Mouse (Mus musculus) liver, embryonic 14.5 days (tissue): ENCODE measurements around the gene Iqsec1. TPM values are rescaled to one million over a fixed set of nuclear protein-coding genes. Genes with fewer than 3 reads are reported as not detected.

Source experiments
- ATAC-seq: fragments of 200-750 bp; cut with Nextera tagmentation; 2 replicates; pipeline ENCODE4 v1.8.0; 2017; ENCODE audit warnings: moderate number of reproducible peaks, mild to moderate bottlenecking, moderate library complexity; ENCODE audit not compliant: insufficient read depth
- DNase-seq, 3 experiments: peaks; one replicate each; pipeline ENCODE4 v3.0.0-alpha.2; 2012 to 2013; ENCODE audit warnings: low read depth in 3 of 3, low spot score in 3 of 3
- H3K27ac ChIP-seq: fragments of 300-500 bp; sonication (generic); 2 replicates; pipeline ENCODE4 v1.5.1; 2014; ENCODE audit warnings: moderate library complexity, mild to moderate bottlenecking, control low read depth, inconsistent platforms
- H3K27me3 ChIP-seq: fragments of 300-500 bp; sonication (generic); 2 replicates; pipeline ENCODE4 v1.6.1; 2014; ENCODE audit warnings: mild to moderate bottlenecking, low read length, moderate library complexity; ENCODE audit not compliant: control insufficient read depth, insufficient read depth
- H3K36me3 ChIP-seq: fragments of 300-500 bp; sonication (generic); replicated peaks from 2 replicates; pipeline ENCODE4 v1.6.1; 2014; ENCODE audit warnings: low read depth; ENCODE audit not compliant: control insufficient read depth, insufficient read depth
- H3K4me1 ChIP-seq, 2 experiments: fragments of 200-500 bp in 1 of 2; fragments of 300-500 bp in 1 of 2; sonication (generic) in 1 of 2; replicated peaks; 2 replicates each; pipeline ENCODE4 v1.6.1; 2012 to 2014; ENCODE audit warnings: antibody characterized with exemption in 1 of 2, inconsistent platforms in 1 of 2, low read length in 1 of 2; ENCODE audit not compliant: control insufficient read depth in 2 of 2, insufficient read depth in 2 of 2
- H3K4me2 ChIP-seq: fragments of 300-500 bp; sonication (generic); 2 replicates; pipeline ENCODE4 v1.6.1; 2014; ENCODE audit warnings: low read depth, mild to moderate bottlenecking, control low read depth, moderate library complexity
- H3K4me3 ChIP-seq, 2 experiments: fragments of 200-500 bp in 1 of 2; fragments of 300-500 bp in 1 of 2; sonication (generic) in 1 of 2; 2 replicates each; pipeline ENCODE4 v1.5.1; 2012 to 2014; ENCODE audit warnings: low read depth in 2 of 2, low read length in 2 of 2, mild to moderate bottlenecking in 2 of 2, control low read depth in 1 of 2, inconsistent platforms in 1 of 2, moderate library complexity in 1 of 2; ENCODE audit not compliant: insufficient read depth in 1 of 2
- H3K9ac ChIP-seq: fragments of 300-500 bp; sonication (generic); replicated peaks from 2 replicates; pipeline ENCODE4 v1.6.1; 2014; ENCODE audit warnings: mild to moderate bottlenecking, control low read depth, moderate library complexity
- H3K9me3 ChIP-seq: fragments of 300-500 bp; sonication (generic); 2 replicates; pipeline ENCODE4 v1.6.1; 2016; ENCODE audit warnings: low read length, mixed read lengths; ENCODE audit not compliant: control insufficient read depth
- CTCF ChIP-seq: IDR thresholded peaks from 2 replicates; pipeline ENCODE4 v1.5.1; 2016; ENCODE audit warnings: antibody characterized with exemption, low read depth, control low read depth
- EP300 ChIP-seq: IDR thresholded peaks from 2 replicates; pipeline ENCODE4 v1.6.1; 2016; ENCODE audit warnings: antibody characterized with exemption, low read depth
- WGBS: fragments of 180-500 bp; shearing (Covaris S2); extraction: QIAGEN DNeasy Blood & Tissue Kit; methylation state at CpG from one replicate; pipeline ENCODE4 v1.1.7; 2014; ENCODE audit not compliant: insufficient replicate concordance; 5-methylcytosine and 5-hydroxymethylcytosine counted together
- polyA plus RNA-seq, 2 experiments: library from polyadenylated mRNA; depleted of rRNA in 1 of 2; stranded (reverse) in 1 of 2; unstranded in 1 of 2; fragments of >200 nt; fragmentation: Nextera tagmentation in 1 of 2; extraction: Ambion mirVana in 1 of 2; gene quantifications; 2 replicates each; pipeline versions ENCODE4 v1.2.1 to v1.2.3; 2012 to 2014

Iqsec1 gene
- polyA plus RNA-seq, 2 experiments = 4.0 to 9.0 TPM

GRCm38 (mm10) chr6:90741717-90742116, 246.8 kb downstream of the Iqsec1 start:
- 84% methylated on average over 5 of the region's 5 CpGs for WGBS
- H3K9me3 ChIP-seq = no peaks in the 10 kb centered on the region
- H3K4me3 ChIP-seq = no peak overlapping the region
- TF ChIP-seq CTCF = no peak
- no peak for TF ChIP-seq EP300
- peaks cover 5 to 14% of the 10 kb centered on the region in 2 experiments; a peak in 3 of 4 replicates for H3K4me1 ChIP-seq
- no peaks in the 10 kb centered on the region for H3K36me3 ChIP-seq
- DNase-seq (no peak), ATAC-seq (no peak)
- H3K27me3 ChIP-seq = peaks cover 8% of the 10 kb centered on the region
- no peak overlapping the region for H3K9ac ChIP-seq
- H3K4me2 ChIP-seq = no peak overlapping the region
- no peak overlapping the region for H3K27ac ChIP-seq

GRCm38 (mm10) chr6:90741056-90741420, 247.4 kb downstream of the Iqsec1 start:
- no peak overlapping the region for H3K4me3 ChIP-seq
- 26% methylated on average over 4 of the region's 4 CpGs for WGBS
- DNase-seq (no peak), ATAC-seq (peak; percentile 49; the same call in 1 of the 2 replicates)
- no peaks in the 10 kb centered on the region for H3K9me3 ChIP-seq
- H3K36me3 ChIP-seq = no peaks in the 10 kb centered on the region
- H3K27ac ChIP-seq = no peak overlapping the region
- no peak overlapping the region for H3K4me2 ChIP-seq
- no peak for TF ChIP-seq CTCF
- TF ChIP-seq EP300 = no peak
- H3K4me1 ChIP-seq = peaks cover 5 to 12% of the 10 kb centered on the region in 2 experiments; a peak in 3 of 4 replicates
- H3K9ac ChIP-seq = peak overlapping the region; percentile 27; the same call in 1 of the 2 replicates
- H3K27me3 ChIP-seq = peaks cover 15% of the 10 kb centered on the region

- 38% methylated on average over 4 of the region's 4 CpGs for WGBS
- ATAC-seq (peak; percentile 26), DNase-seq (no peak)
- no peak overlapping the region for H3K9ac ChIP-seq
- no peaks in the 10 kb centered on the region for H3K36me3 ChIP-seq
- H3K4me3 ChIP-seq = no peak overlapping the region
- H3K9me3 ChIP-seq = no peaks in the 10 kb centered on the region
- TF ChIP-seq CTCF (no peak), EP300 (no peak)
- H3K27me3 ChIP-seq = peaks cover 20% of the 10 kb centered on the region
- no peak overlapping the region for H3K4me2 ChIP-seq
- H3K4me1 ChIP-seq = peaks cover 5 to 10% of the 10 kb centered on the region in 2 experiments; a peak in 3 of 4 replicates
- H3K27ac ChIP-seq = no peak overlapping the region
Observed at GRCm38 (mm10) chr6:90740348-90741055, 248.0 kb downstream of the Iqsec1 start.

- Histone ChIP-seq H3K4me1 (peaks cover 5 to 10% of the 10 kb centered on the region in 2 experiments; a peak in 3 of 4 replicates), H3K9ac (no peak overlapping the region), H3K27me3 (peaks cover 38% of the 10 kb centered on the region), H3K9me3 (no peaks in the 10 kb centered on the region), H3K4me2 (peak overlapping the region; percentile 86), H3K36me3 (no peaks in the 10 kb centered on the region), H3K4me3 (peak overlapping the region in 1 of 2 experiments; percentile 78; a peak in 2 of 4 replicates), H3K27ac (no peak overlapping the region)
- 1% methylated on average over 12 of the region's 12 CpGs for WGBS
- ATAC-seq (peak; percentile 70), DNase-seq (peak; percentile 74 to 78 (median 78))
- peak; percentile 100 for TF ChIP-seq CTCF
- TF ChIP-seq EP300 = no peak
Observed at GRCm38 (mm10) chr6:90737376-90737775, 251.1 kb downstream of the Iqsec1 start.

GRCm38 (mm10) chr6:90736691-90737245, 251.7 kb downstream of the Iqsec1 start:
- Histone ChIP-seq H3K9ac (peak overlapping the region; percentile 40; the same call in 1 of the 2 replicates), H3K27ac (no peak overlapping the region), H3K4me1 (peaks cover 5 to 10% of the 10 kb centered on the region in 2 experiments; a peak in 3 of 4 replicates), H3K4me2 (peak overlapping the region; percentile 86), H3K36me3 (no peaks in the 10 kb centered on the region), H3K4me3 (peak overlapping the region; percentile 42 to 78), H3K27me3 (peaks cover 38% of the 10 kb centered on the region), H3K9me3 (no peaks in the 10 kb centered on the region)
- no peak for DNase-seq
- TF ChIP-seq CTCF (no peak), EP300 (no peak)
- peak; percentile 56 for ATAC-seq
- 1% methylated on average over 48 of the region's 52 CpGs for WGBS
